Mouse (Mus musculus): ENCODE measurements at regions not wholly inside any gene's neighbourhood (a gene's known extent, or its start where the extent isn't known, plus 50 kb on each side); places are given as distances from the start of the nearest gene placed in this dataset.

GRCm38 (mm10) chr8:90762390-90762789 lies 54.8 kb downstream of the Gm19935 start:
- Histone ChIP-seq H3K4me3 (no peak overlapping the region), H3K4me2 (ENCODE audit: low read depth) (no peak overlapping the region), H3K36me3 (ENCODE audit: control insufficient read depth, insufficient read depth) (no peaks in the 10 kb centered on the region), H3K27me3 (ENCODE audit: control insufficient read depth, insufficient read depth, insufficient read length) (no peaks in the 10 kb centered on the region), H3ac (ENCODE audit: control insufficient read depth, insufficient read length) (no peak overlapping the region), H3K79me2 (ENCODE audit: control insufficient read depth, insufficient read depth) (no peaks in the 10 kb centered on the region)
- TF ChIP-seq TCF12 (IDR thresholded peaks at IDR 0.05; ENCODE audit: insufficient read depth, poor library complexity, severe bottlenecking) (no peak), E2F4 (IDR thresholded peaks at IDR 0.05; ENCODE audit: insufficient read depth) (no peak), SRF (IDR thresholded peaks at IDR 0.05; ENCODE audit: control insufficient read depth, insufficient read length, low read depth) (no peak), POLR2A (IDR thresholded peaks at IDR 0.05; ENCODE audit: insufficient read length, low read depth) (no peak)

GRCm38 (mm10) chr8:90761947-90762346 lies 55.2 kb downstream of the Gm19935 start:
- H3K27me3 ChIP-seq (ENCODE audit: control insufficient read depth, insufficient read depth, insufficient read length), result no peaks in the 10 kb centered on the region

GRCm38 (mm10) chr8:90761446-90761845 lies 55.7 kb downstream of the Gm19935 start:
- H3K36me3 ChIP-seq (ENCODE audit: control insufficient read depth, insufficient read depth), result no peaks in the 10 kb centered on the region
- TF ChIP-seq POLR2A (IDR thresholded peaks at IDR 0.05; ENCODE audit: insufficient read length, low read depth) (no peak), MYOD1 (IDR thresholded peaks at IDR 0.05; ENCODE audit: control insufficient read depth in 1 of 3, insufficient read length in 2 of 3, low read depth in 2 of 3) (no peak), MYOG (IDR thresholded peaks at IDR 0.05; ENCODE audit: control insufficient read depth in 1 of 3, insufficient read depth in 1 of 3, insufficient read length in 2 of 3, low read depth in 2 of 3) (no peak), POLR2AphosphoS2 (IDR thresholded peaks at IDR 0.05; ENCODE audit: insufficient read length, low read depth) (no peak), TCF3 (IDR thresholded peaks at IDR 0.05; ENCODE audit: insufficient read length, low read depth) (no peak), TCF12 (IDR thresholded peaks at IDR 0.05; ENCODE audit: insufficient read depth, poor library complexity, severe bottlenecking) (no peak), MAX (IDR thresholded peaks at IDR 0.05; ENCODE audit: low read depth) (no peak), CEBPB (IDR thresholded peaks at IDR 0.05; ENCODE audit: insufficient read depth, poor library complexity, severe bottlenecking) (no peak), SRF (IDR thresholded peaks at IDR 0.05; ENCODE audit: control insufficient read depth, insufficient read length, low read depth) (no peak), REST (IDR thresholded peaks at IDR 0.05; ENCODE audit: insufficient read depth, insufficient read length) (no peak), E2F4 (IDR thresholded peaks at IDR 0.05; ENCODE audit: insufficient read depth) (no peak), USF1 (IDR thresholded peaks at IDR 0.05; ENCODE audit: low read depth) (no peak)
- H3K79me2 ChIP-seq (ENCODE audit: control insufficient read depth, insufficient read depth), result no peaks in the 10 kb centered on the region
- no peak overlapping the region for H3K4me2 ChIP-seq (ENCODE audit: low read depth)
- H3K4me3 ChIP-seq, result no peak overlapping the region
- H3ac ChIP-seq (ENCODE audit: control insufficient read depth, insufficient read length), result no peak overlapping the region
- H3K27me3 ChIP-seq (ENCODE audit: control insufficient read depth, insufficient read depth, insufficient read length), result no peaks in the 10 kb centered on the region

More at GRCm38 (mm10) chr8:90761947-90762346, 55.2 kb downstream of the Gm19935 start:
- Histone ChIP-seq H3K36me3 (ENCODE audit: control insufficient read depth, insufficient read depth) (no peaks in the 10 kb centered on the region), H3K4me3 (no peak overlapping the region), H3K79me2 (ENCODE audit: control insufficient read depth, insufficient read depth) (no peaks in the 10 kb centered on the region), H3K4me2 (ENCODE audit: low read depth) (no peak overlapping the region), H3ac (ENCODE audit: control insufficient read depth, insufficient read length) (no peak overlapping the region)
- TF ChIP-seq POLR2AphosphoS2 (IDR thresholded peaks at IDR 0.05; ENCODE audit: insufficient read length, low read depth), result no peak
- TF ChIP-seq MYOD1 (IDR thresholded peaks at IDR 0.05; ENCODE audit: control insufficient read depth in 1 of 3, insufficient read length in 2 of 3, low read depth in 2 of 3), result no peak
- no peak for TF ChIP-seq REST (IDR thresholded peaks at IDR 0.05; ENCODE audit: insufficient read depth, insufficient read length)
- no peak for TF ChIP-seq SRF (IDR thresholded peaks at IDR 0.05; ENCODE audit: control insufficient read depth, insufficient read length, low read depth)

- TF ChIP-seq SRF (IDR thresholded peaks at IDR 0.05; ENCODE audit: control insufficient read depth, insufficient read length, low read depth) (no peak), MYOG (IDR thresholded peaks at IDR 0.05; ENCODE audit: control insufficient read depth in 1 of 3, insufficient read depth in 1 of 3, insufficient read length in 2 of 3, low read depth in 2 of 3) (no peak), TCF12 (IDR thresholded peaks at IDR 0.05; ENCODE audit: insufficient read depth, poor library complexity, severe bottlenecking) (no peak), POLR2AphosphoS2 (IDR thresholded peaks at IDR 0.05; ENCODE audit: insufficient read length, low read depth) (no peak), MYOD1 (IDR thresholded peaks at IDR 0.05; ENCODE audit: control insufficient read depth in 1 of 3, insufficient read length in 2 of 3, low read depth in 2 of 3) (no peak), REST (IDR thresholded peaks at IDR 0.05; ENCODE audit: insufficient read depth, insufficient read length) (no peak), USF1 (IDR thresholded peaks at IDR 0.05; ENCODE audit: low read depth) (no peak), POLR2A (IDR thresholded peaks at IDR 0.05; ENCODE audit: insufficient read length, low read depth) (no peak), TCF3 (IDR thresholded peaks at IDR 0.05; ENCODE audit: insufficient read length, low read depth) (no peak), CEBPB (IDR thresholded peaks at IDR 0.05; ENCODE audit: insufficient read depth, poor library complexity, severe bottlenecking) (no peak), MAX (IDR thresholded peaks at IDR 0.05; ENCODE audit: low read depth) (no peak), E2F4 (IDR thresholded peaks at IDR 0.05; ENCODE audit: insufficient read depth) (no peak)
Observed at GRCm38 (mm10) chr8:90759531-90759930, 57.7 kb downstream of the Gm19935 start.

GRCm38 (mm10) chr8:90755020-90755419 lies 62.2 kb downstream of the Gm19935 start:
- H3K4me2 ChIP-seq (ENCODE audit: low read depth), result no peak overlapping the region
- no peak overlapping the region for H3ac ChIP-seq (ENCODE audit: control insufficient read depth, insufficient read length)
- no peaks in the 10 kb centered on the region for H3K27me3 ChIP-seq (ENCODE audit: control insufficient read depth, insufficient read depth, insufficient read length)
- H3K36me3 ChIP-seq (ENCODE audit: control insufficient read depth, insufficient read depth), result no peaks in the 10 kb centered on the region
- no peak for TF ChIP-seq MYOG (IDR thresholded peaks at IDR 0.05; ENCODE audit: control insufficient read depth in 1 of 3, insufficient read depth in 1 of 3, insufficient read length in 2 of 3, low read depth in 2 of 3)
- TF ChIP-seq TCF3 (IDR thresholded peaks at IDR 0.05; ENCODE audit: insufficient read length, low read depth), result no peak
- no peak for TF ChIP-seq REST (IDR thresholded peaks at IDR 0.05; ENCODE audit: insufficient read depth, insufficient read length)
- TF ChIP-seq USF1 (IDR thresholded peaks at IDR 0.05; ENCODE audit: low read depth), result no peak
- TF ChIP-seq POLR2AphosphoS2 (IDR thresholded peaks at IDR 0.05; ENCODE audit: insufficient read length, low read depth), result no peak
- no peak for TF ChIP-seq MYOD1 (IDR thresholded peaks at IDR 0.05; ENCODE audit: control insufficient read depth in 1 of 3, insufficient read length in 2 of 3, low read depth in 2 of 3)
- no peak for TF ChIP-seq SRF (IDR thresholded peaks at IDR 0.05; ENCODE audit: control insufficient read depth, insufficient read length, low read depth)
- no peak for TF ChIP-seq MAX (IDR thresholded peaks at IDR 0.05; ENCODE audit: low read depth)
- TF ChIP-seq E2F4 (IDR thresholded peaks at IDR 0.05; ENCODE audit: insufficient read depth), result no peak
- no peak for TF ChIP-seq POLR2A (IDR thresholded peaks at IDR 0.05; ENCODE audit: insufficient read length, low read depth)
- no peak for TF ChIP-seq CEBPB (IDR thresholded peaks at IDR 0.05; ENCODE audit: insufficient read depth, poor library complexity, severe bottlenecking)
- no peaks in the 10 kb centered on the region for H3K79me2 ChIP-seq (ENCODE audit: control insufficient read depth, insufficient read depth)
- H3K4me3 ChIP-seq, result no peak overlapping the region

More at GRCm38 (mm10) chr8:90759531-90759930, 57.7 kb downstream of the Gm19935 start:
- Histone ChIP-seq H3K27me3 (ENCODE audit: control insufficient read depth, insufficient read depth, insufficient read length) (no peaks in the 10 kb centered on the region), H3K4me2 (ENCODE audit: low read depth) (no peak overlapping the region), H3ac (ENCODE audit: control insufficient read depth, insufficient read length) (no peak overlapping the region), H3K36me3 (ENCODE audit: control insufficient read depth, insufficient read depth) (no peaks in the 10 kb centered on the region), H3K4me3 (no peak overlapping the region), H3K79me2 (ENCODE audit: control insufficient read depth, insufficient read depth) (no peaks in the 10 kb centered on the region)

All from myocyte (in vitro differentiated cells).